Mouse (Mus musculus) kidney, adult 2 months (tissue): ENCODE data around the gene Nup54.

Experiments used
- CTCF ChIP-seq: fragments of 200-500 bp; conservative IDR thresholded peaks from 2 replicates; pipeline ENCODE4 v1.5.1; 2011; ENCODE audit warnings: low read depth, mild to moderate bottlenecking, control low read depth, low read length, moderate library complexity, mixed read lengths; ENCODE audit not compliant: insufficient read depth, insufficient read length
- POLR2A ChIP-seq: fragments of 200-500 bp; IDR thresholded peaks from one replicate; pipeline ENCODE4 v1.6.1; 2011; ENCODE audit warnings: low read depth, low read length, control low read depth

GRCm38 (mm10) chr5:92467102-92467766, 32.2 kb upstream of the Nup54 start:
- no peak for TF ChIP-seq CTCF
- no peak for TF ChIP-seq POLR2A
